Mouse (Mus musculus) mature B cell (primary cell): ENCODE data around the gene Art4.

Experiments used
- in situ Hi-C: fragments of 300-500 bp; cut with MboI; formaldehyde crosslinking; loops from 2 replicates; pipeline ENCODE4 v1.14.3; 2019

Art4 gene

DNA sequence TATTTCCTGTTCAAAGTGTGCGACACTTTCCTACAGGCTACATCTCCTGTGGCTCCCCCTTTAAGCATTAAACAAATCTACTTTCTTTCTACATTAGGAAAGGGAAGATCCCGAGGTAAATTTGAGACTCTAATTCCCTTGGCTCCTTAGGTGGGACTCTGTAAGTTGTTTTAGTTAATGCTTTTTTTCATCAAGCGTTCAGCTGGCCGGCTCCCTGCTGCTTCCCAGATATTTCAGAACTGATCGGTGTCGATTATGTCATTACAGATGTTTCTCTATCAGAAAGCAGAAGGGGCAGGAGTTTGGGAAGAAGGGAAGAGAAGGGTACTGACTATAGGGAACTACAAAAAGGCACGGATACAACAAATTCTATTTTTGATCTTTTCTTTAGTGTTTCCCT is 30.4 kb downstream of the Art4 start:
- in situ Hi-C loops = no loop called here

DNA sequence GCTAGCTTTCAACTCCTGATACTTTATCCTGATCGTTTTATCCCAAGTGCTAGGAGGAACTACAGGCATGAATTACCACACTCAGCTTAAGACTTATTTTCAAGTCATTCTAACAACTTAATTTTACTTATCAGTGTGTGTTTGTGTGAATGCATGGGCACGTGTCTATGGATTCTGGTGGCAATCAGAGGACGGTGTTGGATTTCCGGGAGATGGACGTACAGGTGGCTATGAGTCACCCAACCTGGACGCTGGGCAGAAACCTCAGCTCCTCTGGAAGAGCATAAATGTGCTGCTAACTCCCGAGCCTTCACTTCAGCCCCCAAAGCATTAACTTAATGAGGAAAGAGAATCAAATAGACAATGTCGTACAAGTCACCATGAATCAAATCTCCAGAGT is 32.5 kb downstream of the Art4 start:
- in situ Hi-C loops = no loop called here

DNA sequence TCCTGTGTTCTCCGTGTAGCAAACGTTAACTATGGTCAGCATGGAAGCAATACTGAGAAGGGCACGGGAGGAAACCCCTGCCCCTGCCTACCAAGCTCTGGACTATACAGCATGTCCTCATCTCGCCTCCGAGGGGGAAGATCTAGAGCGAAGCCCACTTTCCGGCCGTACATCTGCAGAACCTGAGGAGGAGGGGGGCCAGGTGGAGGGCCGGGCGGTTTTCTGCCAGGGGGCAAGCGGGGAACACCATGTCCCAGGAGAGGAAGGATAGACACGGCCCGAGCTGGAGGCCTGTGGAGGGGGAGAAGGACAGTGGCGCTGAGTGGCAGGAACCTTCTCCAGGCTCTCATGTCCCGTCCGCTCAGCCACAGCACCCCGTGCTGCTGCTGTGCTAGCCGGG is 36.4 kb downstream of the Art4 start:
- in situ Hi-C loops = no loop called here

DNA sequence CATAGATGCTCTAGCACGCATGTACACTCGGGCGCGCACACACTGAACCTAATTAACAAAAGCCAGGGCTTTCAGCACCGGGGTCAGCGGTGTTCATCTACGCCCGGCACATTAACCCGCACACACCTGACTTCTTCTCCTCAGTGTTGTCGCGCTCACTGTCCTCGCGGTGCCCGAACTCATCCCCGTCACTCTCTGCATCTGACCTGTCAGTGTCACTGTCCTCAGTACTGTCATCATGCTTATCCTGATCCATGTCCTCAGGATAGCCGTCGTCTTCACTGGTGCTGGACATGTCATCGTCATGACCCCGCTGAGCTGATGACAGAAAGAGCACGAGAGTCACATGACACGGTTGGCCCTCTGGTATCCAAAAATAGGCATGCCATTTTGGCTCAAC is 37.2 kb downstream of the Art4 start:
- in situ Hi-C loops = no loop called here

DNA sequence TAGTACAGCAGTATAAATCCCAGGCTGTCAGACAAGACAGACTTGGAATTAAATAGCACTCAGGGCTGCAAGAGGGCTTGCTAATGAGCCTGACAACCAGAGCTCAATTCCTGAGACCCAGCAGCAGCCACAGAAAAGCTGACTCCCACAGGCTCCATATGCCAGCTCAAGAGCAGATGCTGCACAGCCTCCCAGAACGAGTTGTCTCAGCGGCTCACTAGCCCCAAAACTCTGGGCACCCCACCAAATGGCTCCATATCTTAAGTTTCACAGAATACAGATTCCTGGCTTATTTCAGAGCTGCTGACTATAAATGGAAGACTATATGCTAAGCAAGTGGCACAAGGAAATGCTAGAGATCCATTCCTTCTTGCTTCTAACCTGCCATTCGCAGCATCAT is 40.0 kb downstream of the Art4 start:
- in situ Hi-C loops = no loop called here

DNA sequence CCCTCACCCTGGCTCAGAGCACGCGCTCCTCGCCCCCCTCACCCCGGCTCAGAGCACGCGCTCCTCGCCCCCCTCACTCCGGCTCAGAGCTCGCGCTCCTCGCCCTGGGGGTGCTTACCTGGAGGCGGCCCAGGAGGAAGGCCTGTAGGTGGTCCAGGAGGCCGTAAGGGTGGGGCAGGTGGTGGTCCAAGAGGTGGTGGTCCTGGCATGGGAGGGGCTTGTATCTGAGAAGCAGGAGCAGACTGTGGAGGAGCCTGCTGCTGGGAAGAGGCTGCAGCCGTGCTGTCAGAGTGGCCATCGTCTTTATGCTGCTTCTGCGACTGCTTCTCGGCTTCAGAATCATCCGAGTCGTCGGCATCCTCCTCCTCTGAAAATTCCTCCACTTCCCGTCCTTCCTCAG is 40.7 kb downstream of the Art4 start:
- in situ Hi-C loops = no loop called here

DNA sequence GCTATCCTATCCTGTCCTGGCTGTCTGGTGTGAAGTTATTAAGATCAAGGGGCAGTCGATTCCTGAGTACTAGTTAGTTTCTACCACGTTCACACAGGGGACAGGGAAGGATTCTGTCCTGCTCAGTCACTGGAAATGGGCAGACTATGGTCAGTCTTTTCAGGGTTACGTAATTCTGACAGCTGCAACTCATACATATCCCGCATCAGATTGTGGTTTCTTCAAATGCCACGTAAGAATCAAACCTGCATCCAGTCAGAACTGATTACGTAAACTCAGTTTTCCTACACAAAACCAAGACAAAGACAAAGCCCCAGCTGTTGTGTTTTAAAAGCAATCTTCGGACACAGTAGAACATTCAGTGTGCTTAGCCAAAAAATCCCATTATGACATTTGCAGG is 42.2 kb downstream of the Art4 start:
- in situ Hi-C loops = no loop called here

DNA sequence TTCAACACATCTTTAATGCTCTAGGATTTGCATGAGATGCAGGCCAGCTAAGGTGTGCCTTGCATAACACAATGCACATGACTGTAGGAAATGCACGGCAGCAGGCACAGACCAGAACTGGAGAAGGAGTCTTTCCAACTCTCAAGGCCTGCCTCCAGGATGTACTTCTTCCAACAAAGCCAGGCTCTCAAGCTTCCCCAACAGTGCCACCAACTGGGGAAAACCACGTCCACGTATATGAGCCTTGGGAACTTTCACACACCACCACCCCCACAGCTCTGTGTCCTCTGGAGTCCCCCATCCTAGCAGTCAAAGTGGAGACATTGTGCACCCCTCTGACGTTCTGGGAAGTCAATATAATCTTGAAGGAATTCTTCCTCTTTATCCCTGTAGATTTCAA is 44.4 kb downstream of the Art4 start:
- in situ Hi-C loops = no loop called here

DNA sequence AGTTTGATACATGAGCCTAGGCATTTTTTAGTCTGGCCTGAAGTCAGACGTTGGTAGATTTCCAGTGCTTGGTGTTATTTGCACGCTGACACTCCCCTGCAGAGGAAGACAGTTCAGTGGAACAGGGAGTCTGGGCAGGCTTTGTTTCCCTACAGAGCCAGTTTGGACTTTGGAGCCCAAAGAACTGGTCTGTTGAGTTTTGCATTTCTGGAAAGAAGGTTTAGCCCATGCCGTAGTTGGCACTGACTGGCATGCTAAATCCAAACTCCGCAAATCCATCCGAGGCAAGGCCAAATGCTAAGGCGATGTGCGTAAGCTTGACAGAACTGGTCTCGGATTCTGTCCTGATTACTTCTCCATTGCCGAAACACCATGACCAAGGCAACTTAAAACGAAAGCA is 46.3 kb downstream of the Art4 start:
- in situ Hi-C loops = no loop called here

DNA sequence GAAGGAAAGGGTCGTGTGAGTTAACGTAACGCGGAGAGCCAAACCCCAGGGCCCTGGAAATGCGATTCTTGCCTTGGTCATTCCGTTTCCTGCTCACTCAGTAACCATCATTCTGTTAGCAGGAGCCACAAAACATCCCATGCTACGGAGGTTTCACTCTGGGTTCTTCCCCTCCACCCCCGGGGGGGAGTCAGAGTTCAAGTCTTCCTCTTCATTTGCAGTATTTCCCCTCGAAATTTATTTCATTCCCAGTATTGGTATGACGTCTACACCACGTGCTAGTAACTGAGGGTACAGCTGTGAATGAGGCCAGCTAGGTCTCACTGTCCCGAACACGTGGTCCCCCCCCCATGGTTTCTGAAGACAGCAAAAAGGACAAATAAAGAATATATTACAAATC is 47.9 kb downstream of the Art4 start:
- in situ Hi-C loops = no loop called here

DNA sequence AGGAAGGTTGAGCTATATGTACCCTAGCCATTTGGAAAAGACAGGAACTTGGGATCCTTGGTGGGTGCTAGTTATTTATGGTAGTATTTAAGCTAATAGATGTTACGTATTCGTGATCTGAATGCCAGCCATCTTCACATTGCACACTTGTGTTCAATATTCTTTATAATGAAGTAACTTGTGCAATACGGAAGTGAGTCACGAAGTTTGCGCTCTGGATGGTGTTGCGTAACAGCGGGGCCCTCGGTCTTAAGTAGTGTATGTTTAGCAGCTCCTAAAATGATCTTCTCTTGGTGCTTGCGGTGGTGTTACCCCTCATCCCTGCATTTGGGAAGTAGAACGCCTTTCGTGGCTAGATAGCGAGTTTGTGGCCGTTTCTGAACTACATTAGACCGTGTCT is 48.5 kb downstream of the Art4 start:
- in situ Hi-C loops = no loop called here

DNA sequence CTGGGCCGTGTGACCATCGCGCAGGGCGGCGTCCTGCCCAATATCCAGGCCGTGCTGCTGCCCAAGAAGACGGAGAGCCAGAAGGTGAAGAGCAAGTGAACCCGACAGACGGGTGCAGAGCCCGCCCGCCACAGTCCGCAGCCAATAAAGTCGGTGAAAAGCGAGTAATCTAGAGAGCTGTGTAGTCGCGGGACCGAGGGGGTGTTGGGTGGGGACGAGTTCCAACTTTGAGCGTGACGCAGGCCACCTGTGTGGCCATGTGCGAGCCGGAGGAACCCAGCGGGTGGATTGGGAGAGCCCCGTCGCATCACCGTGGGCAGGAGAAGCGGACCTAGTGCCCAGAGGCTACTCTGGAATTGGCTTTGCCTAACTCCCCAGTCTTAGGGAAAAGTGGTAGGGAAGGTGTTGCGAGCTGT is 48.9 kb downstream of the Art4 start:
- in situ Hi-C loops = no loop called here

DNA sequence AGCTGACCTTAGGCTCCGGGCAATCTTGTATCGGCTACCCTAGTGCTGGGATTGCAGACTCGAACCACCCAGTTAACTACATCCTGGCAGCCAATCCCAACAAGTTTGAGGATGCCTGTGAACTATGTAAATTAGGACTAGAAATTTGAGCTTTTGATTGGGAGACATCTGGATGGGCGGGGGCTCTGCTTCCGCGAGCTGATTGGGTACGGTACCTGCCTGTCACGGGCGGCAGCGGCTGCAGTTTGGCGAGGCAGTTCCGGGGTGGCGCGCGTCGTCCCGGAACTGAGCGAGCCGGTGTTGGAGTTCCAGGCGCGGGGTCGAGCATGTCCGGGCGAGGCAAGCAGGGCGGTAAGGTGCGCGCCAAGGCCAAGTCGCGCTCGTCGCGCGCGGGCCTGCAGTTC is 49.5 kb downstream of the Art4 start, which contains the start of gene H2afj:
TSS of gene H2afj (plus strand) at position 231 of the 404 bp plus-strand sequence.
- in situ Hi-C loops = no loop called here

DNA sequence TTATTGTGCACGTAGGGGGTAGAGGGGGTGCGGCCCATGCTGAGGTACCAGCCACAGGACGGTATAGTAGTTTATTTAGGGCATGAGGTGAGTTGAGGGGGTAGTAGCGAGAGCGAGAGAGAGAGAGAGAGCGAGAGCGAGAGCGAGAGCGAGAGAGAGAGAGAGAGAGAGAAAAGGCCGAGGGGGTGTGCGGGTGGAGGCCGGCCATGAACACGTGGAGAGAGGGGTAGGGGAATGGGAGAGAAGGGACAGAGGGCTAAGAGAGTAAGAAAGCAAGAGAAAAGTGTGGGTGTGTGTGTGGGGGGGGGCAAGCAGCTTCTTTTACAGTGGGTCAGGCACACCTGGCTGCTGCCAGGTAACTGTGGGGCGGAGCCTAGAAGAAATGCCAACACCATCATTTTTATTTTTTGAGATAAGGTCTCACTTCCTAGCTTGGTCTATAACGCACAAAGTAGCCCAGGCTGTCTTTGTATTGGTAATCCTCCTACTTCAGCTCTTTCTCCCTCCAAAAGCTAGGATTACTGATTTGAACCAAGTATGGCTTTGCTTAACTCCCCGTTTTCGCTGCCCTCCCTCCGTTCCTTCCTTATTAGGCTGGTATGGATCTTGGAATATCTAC is 50.0 kb downstream of the Art4 start:
- in situ Hi-C loops = no loop called here

DNA sequence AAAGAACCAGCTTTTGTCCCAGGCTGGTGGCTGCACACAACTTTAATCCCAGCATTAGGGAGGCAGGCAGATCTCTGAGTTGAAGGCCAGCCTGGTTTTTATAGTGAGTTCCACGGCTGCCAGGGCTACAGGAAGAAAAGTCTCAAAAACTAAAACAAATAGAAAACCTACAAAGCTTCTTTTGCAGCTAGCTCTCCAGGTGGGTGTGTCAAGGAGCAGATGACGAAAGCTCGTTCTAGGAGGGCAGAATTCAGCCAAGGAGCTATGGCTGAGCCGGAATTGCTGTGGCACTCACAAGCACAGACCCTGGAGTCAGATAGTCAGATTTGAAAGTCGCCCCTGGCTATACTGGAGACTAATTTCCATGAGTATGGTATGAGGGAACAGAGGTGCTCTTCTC is 50.7 kb downstream of the Art4 start:
- in situ Hi-C loops = no loop called here

DNA sequence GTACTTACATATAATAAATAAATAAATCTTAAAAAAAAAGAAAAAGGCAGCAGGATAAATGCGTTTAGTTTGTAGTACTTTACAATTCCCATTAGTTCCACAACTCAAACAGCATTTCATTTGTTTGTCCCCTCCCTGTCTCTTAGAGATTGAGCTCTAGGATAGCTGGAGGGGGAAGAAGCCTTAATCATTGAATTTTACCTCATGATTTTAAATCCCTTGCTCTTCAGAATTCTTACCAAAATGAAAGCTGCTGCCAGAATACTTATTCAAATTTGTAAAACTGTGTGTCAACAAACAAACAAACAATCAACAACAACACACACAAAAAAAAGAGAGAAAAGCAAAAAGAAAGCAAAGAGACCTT is 52.1 kb downstream of the Art4 start:
- in situ Hi-C loops = no loop called here

DNA sequence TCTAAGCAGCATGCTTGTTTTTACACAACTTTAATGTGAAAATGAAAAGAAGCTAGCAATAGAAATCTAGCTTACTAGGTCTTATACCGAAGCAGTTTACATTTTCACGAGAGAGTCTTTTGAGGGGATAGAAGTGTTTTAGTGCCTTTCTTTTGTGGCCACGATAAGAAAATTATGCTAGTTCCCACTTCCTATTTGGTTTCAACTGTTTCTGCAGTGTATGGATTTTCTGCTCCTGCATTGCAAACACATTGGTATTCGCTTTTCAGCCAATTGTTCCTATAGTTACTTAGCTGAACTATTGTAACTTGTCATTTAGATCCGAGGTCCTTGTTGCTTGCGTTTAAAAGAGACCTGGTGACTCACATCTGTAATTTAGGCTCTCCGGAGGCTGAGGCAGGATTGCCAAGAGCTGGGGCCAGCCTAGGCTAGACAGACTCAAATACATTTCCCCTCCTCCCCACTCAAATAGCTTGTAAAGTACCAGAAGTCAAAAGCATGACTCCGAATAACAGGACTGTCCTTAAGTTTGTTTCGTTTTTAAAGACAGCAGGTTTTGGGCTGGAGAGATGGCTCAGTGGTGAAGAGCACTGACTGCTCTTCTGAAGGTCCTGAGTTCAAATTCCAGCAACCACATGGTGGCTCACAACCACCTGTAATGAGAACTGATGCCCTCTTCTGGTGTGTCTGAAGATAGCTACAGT is 52.7 kb downstream of the Art4 start:
- in situ Hi-C loops = no loop called here

DNA sequence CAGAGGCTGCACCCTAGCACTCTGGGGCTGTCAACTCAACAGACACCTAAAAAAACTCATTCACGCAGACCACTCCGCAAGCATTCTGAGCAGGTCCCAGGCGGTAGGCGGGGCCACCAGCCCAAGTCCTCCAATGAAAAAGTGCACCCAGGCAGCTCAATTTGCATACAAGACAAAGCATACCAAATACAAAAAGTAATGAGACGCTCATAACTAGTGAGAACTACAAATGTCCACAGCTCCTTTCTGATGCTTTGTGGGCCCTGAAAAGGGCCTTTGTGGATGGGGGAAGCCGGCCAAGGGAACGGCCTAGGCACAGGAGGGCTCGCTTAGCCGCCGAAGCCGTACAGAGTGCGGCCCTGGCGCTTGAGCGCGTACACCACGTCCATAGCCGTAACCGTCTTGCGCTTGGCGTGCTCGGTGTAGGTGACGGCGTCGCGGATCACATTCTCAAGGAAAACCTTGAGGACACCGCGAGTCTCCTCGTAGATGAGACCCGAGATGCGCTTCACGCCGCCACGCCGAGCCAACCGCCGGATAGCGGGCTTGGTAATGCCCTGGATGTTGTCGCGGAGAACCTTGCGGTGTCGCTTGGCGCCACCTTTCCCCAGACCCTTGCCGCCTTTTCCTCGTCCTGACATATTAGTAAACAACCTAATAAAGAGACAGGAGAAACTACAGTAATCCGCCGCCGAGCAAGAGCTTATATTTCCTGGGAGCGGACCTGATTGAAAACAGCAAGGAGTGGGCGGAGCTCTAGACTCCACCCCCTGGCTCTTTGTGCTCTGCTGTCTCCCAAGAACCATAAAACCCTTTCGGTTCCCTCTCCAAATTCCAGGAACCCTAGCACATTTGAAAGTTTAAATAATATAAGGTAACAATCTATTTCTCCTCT is 53.5 kb downstream of the Art4 start, which contains the start of gene Hist4h4:
TSS of gene Hist4h4 (minus strand) at position 677 of the 895 bp plus-strand sequence.
- in situ Hi-C loops = no loop called here

DNA sequence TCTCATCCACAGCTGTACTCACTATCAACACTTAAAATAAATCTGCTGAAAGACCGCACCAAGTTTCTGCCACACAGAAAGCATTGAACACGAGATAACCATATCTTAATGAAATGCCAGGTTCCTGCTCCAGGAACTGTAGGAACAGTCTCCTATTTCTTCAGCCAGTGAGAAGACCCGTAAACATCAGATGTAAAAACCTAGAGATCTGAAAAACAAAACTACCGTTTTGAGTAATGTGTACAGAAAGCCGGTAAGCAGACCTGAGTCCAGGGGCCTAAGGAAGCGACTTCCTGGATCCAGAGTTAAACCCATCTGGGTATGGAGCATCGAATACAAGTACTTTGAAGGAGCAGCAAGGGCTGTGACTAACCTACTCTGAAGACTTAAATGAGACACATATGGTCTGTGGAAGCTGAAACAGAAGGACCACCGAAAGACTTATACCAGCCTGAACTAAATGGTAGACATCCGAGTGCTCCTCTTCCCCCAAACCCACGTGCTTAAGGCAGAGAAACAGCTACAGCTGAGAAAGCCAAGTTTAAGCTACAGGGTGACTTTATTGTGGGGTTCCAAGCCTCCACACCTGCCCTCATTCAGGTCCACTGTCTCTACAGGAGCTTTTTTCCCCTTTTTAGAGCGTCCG is 54.3 kb downstream of the Art4 start:
- in situ Hi-C loops = no loop called here

DNA sequence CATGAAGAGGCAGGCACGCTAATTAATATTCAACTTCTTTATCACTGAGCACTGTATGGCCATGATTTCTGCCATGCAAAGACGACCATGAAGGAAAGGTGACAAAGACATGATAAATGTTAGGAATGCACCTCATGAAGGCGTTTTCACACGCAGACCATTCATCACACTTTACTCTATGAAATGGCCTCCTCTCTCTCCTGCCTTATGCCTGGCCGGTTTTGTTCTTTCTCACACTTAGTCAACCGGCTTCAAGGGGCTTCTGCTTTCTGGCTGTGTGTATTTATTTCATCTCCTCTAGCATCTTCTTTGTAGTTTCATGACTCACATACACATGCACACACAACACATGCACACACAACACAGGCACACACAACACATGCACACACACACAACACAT is 56.3 kb downstream of the Art4 start:
- in situ Hi-C loops = no loop called here

DNA sequence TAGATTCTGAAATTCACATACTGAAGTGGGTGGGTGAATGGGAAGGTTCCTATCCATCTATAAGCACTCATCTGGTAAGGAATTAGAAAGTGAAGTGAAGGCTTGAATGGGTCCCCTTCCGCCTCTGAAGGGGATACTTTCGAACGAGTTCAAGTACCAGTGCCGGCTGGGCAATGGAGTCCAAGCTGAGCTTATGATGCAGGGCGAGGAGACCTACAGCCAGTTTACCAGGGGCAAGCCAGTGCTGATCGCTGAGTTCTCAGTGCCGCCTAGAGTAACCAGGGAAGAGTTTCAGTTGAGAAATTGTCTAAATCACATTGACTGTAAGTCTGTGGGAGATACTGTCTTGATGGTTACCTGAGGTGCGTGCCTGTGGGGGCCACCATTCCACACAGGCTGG is 56.8 kb downstream of the Art4 start:
- in situ Hi-C loops = no loop called here
